Mouse (Mus musculus): Measurements from ENCODE around the gene Ppp4r1.

The Ppp4r1 gene

DNA sequence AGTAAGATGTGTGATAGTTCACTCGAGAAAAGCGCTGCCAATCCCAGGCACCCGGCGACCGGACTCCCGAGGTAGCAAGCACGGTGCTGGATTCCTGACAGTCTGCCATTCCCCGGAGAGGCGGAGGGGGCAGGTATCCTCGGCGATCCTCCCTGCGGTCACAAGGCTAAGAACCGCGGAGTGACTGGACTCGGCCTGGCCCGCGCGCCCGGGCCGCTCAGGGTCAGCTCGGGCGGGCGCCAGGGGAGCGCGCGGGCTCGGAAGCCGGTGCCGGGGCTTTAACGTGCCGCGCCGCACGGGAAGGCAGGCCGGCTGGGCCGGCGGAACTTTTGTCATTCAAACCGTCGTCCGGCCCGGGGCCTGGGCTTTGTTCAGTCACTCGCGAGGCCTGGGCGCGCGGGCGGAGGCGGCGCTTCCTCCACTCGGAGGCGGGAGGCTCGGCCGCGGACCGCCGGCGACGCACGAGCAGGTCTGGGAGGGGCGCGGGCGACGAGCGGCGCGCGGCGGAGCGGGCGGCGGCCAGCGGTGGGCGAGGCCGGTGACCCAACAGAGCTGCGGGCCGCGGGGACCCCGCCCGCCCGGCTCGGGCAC is at the start of gene Ppp4r1:
Gene Ppp4r1, plus strand, starts transcription at position 23 of the 591 bp plus-strand sequence.
- DNase-seq, result peak; percentile 90

DNA sequence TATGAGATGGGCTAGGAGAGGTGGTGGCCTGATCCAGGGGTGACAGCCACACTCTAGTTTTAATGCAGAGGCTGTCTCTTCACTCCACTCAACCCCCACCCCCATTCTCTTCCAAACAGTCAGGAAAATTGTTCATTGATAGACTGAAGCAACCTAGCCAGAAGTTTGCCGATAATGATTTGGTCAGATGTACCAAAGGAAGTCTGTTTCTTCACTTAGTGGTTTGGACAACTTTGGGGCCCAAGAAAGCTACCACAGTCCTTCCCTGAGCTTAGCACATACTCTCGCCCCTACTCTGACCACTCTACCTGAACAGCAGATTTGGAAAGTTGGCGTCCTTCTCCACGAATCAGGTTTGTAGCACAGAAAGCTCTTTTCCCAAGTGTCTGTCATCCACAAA is 49.7 kb upstream of the Ppp4r1 start:
- DNase-seq, result no peak

DNA sequence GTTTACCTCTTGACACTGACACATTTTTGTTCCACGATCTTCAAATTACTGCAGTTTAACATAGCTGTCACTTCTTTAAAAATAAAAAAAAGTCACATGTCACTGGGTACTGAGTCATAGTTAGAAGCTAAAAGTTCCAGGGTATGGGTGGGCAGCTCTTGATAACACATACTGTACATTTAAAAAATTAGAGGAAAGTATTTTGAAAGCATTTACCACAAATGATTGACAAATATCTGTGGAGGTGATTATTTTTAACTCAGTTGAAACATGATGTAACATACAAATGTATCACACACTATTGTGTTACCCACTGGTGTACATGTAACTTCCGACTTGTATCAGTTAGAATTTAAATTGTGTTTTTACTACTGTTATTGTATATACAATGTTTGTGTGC is 47.3 kb upstream of the Ppp4r1 start:
- DNase-seq, result no peak

DNA sequence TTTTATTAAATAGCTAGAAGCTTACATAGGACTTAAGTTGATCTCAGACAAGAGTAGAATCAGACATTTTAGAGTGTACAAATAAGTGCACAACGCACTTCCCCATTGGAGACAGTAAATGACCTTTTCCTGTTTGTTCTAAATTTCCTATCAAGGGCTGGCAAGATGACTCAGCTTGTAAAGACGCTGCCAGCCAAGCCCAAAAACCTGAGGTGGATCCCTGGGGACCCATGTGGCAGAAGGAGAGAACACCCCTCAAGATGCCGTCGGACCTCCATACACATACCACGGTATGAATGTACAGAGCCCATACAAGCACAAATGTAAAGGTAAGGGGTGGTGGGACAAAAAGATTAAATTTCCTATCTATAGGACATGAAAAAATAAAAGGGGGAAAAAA is 45.2 kb upstream of the Ppp4r1 start:
- DNase-seq, result no peak

DNA sequence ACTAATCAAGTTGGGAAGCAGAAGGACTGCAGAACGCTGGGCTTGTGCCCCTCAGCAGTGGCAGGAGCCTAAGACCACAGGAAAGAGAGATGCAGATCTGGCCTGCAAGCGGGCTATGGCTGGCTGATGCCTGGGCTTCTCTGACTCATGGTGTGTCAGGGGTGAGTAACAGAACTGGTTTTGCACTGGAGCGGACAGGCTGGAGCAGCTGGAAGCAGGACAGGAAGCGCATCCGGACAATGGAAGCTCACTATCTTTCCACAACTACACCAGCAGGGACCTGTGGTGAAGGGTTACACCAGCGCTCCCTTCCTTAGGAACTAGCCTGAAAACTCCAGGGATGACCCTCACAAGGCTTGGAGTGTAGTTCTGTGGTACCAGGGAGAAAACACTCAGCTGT is 44.8 kb upstream of the Ppp4r1 start:
- DNase-seq, result peak; percentile 48

DNA sequence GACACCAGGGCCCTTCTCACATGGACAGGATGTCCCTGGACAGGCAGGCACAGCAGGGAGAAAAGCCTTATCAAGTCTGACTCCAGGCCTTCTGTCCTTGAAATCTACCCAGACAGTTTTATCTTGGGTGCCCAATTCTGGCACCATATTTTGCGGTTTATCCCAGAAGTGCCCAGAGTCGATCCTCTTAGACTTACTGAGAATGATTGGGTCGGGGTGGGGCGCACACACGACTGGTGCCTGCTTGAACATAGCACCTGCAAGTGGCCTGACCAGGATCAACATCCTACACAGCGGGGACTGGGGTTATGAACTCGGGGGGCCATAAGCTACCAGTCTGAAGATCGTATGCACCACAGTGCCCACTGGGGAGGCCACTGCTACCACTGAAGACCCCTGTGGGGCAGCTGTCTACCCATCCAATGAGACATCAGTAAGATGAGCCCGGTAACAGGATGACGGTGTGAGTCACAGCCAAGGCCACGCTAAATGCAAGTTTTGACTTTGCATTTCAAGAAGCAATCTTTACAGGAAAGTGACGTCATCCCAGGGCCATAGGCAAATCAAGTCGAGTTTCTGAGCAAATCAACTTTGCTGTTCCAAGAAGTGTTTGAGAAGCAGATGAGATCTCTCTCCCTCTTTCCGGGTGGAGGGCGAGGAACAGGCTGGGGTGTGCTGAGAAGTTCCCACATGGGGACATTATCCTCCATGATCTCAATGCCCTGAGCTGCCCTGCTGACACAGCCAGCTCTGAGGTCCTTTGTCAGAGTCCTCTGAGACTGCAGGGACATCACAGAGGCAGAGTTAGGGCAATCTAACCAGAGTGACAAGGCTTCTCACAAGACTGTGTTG is 42.3 kb upstream of the Ppp4r1 start:
- no peak for DNase-seq

DNA sequence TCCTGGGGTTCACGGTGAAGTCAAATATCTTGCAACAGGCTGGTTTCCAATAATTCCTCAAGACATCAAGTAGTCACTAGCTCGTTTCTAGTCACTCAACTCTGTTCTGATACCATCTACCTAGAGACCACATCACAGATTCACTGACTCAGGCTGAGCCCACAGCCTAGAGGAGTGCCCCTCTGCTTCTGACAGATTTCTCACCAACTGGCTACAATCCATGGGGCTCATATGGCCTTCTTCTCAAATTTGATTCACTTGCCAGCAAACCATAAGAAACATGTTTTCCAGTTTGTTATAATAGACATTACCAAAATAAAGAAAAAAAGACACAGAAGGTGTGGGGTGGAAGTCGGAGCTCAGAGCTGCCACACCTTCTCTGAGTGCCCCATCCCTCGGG is 40.8 kb upstream of the Ppp4r1 start:
- no peak for DNase-seq

DNA sequence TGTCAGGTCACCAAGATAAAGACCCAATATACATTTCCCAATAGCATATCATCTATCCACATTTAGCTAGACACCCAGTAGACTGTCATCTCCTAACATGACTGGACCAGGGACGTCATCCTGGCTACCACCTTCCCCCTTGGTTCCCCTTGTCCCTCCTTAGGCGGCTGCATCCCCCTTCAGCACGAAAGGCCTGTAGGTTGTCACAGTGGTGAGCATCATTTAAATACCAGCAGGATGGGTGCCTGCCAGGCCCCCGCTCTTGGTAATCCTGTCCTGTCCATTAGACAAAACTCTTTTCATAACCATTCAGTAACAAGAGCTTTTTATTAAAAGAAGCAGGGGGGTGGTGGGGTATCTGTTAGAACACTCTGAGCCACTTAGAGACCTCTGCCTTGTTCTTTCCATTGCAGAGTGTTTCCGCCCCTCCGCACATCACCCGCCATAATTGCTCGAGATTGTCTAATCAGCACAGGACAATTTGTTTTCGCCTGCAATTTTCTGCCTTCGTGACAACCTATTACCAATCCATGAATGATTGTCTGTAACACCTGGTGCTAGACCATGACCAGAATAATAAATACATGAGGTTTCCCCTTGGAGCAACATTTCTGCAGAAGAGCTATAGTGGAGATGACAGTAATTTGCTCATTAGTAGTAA is 40.0 kb upstream of the Ppp4r1 start:
- DNase-seq, result no peak

DNA sequence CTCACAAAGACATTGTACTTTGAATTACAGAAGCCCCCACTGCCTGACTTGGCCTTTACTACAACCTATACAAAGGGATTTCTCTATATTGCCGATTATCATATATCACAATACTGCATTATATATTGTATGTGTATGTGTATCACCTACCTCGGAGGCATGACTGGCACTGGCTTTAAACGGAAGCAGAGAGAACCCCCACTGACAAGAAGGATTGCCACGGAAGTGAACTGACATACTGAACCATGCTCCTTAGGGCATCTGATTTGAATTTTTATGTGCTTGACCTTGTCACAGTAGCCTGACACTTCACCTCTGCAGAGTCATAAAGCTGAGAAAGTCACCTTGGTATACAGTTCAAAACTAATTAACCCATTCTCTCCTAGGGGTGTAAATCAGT is 39.4 kb upstream of the Ppp4r1 start:
- DNase-seq, result no peak

DNA sequence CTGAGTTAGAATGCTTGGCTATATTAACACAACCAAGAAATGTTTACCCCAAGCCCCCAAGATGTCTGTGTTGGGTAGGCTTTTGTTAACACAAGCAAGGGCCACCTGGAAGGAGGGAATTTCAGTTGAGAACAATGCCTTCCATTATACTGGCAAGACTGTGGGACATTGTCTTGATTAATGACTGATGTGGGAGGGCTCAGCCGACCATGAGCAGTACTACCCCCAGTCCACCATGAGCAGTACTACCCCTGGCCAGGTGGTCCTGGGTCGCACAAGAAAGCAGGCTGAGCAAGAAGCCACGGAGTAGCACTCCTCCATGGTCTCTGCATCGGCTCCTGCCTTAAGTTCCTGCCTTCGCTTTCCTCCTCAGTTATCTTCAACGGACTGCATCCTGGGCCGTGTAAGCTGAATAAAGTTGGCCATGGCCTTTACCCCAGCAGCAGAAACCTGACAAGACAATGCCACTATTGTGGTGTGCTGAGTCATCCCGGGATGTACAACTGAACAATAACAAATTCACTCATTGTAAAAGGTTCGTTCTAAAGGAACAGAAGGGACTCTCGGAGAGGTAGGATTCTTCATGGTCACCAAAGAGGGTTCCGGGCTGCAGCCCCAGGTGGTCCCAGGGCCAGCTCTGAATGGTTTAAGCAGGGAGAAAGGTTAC is 38.6 kb upstream of the Ppp4r1 start:
- no peak for DNase-seq

DNA sequence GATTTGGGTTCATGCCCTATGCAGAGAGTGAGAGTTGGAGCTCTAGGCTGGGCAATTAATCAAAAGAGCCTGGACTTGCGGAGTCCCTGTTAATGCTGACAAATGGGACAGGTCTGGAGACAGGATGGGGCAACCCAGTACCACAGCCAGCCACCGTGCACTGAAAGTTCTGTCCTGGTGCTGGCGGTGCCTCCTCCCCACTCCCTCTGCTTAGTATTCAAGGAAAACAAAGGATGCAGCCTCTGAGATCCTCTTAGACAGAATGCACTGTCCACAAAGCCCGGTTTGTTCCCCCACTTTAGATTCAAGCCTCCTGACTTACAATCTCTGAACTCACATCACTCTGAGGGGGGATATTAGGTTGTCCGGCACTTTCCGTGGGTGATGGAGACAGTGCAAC is 36.1 kb upstream of the Ppp4r1 start:
- DNase-seq, result no peak

DNA sequence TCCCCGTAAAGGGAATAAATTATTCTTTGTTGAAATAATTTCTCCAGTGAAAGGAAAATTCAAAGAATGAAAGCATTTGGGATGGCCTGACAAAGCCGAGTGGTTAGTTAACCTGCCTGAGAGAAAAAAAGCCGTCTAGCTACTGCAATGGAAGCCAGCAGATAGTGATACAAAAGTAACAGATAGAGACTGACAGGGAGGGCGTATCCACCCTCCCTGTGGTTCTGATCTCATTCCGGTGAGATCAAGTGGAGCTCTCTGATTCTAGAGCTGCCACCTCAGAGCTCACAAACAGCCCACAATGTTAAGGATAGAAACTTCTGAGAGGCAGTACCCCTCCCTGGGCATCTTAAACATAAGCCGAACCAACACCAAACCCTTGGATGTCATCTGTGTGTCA is 33.4 kb upstream of the Ppp4r1 start:
- DNase-seq, result no peak

DNA sequence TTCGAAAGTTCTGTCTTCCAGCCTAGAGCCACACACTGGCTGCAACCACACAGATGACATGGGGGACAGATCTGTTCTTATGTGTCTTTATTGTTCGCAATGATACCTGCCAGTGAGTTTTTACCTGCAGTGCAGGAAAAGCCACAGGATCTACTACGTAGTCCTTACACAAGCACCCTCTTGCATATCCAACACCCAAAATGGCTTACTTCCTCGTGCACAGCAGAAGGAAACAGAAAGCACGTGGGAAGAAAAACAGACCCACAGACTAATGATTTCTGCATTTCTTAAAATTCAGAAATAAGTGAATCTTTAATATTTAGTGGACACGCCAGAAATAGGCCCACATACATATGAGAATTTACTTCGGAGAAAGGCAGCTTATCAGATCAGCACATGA is 32.6 kb upstream of the Ppp4r1 start:
- DNase-seq, result no peak

DNA sequence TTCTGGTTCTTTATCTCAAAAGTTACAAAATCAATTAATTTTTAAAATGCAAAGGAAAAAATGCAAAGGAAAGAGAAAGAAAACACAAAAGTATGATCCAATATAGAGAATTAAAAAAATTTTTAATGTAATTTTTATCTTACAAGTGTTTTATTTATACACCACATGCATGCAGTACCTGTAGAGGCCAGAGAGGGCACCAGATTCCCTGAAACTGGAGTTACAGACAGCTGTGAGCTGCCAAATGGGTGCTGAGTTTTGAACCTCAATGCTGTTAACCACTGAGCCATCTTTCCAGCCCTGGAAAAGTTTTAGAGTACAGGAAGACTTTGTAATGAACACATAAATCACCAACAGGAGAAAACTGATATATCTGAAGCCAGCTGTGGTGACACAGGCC is 32.1 kb upstream of the Ppp4r1 start:
- DNase-seq, result no peak

DNA sequence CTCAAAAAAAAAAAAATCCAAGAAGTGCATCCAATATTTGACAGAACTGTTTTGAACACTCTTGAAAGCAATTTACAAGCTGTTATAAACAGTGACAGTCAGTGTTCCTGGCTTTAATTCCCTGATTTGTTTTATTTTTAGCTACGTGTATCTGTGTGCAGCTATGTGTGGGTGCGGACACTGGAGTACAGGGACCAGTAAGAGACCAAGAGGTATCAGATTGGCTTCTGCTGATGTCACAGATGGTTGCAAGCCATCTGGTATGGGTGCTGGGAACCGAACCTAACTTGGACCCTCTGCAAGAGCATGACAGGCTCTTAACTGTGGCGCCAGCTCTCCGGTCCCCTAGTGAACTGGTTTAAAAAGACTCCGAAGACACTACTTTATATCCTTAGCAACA is 29.2 kb upstream of the Ppp4r1 start:
- DNase-seq, result no peak

DNA sequence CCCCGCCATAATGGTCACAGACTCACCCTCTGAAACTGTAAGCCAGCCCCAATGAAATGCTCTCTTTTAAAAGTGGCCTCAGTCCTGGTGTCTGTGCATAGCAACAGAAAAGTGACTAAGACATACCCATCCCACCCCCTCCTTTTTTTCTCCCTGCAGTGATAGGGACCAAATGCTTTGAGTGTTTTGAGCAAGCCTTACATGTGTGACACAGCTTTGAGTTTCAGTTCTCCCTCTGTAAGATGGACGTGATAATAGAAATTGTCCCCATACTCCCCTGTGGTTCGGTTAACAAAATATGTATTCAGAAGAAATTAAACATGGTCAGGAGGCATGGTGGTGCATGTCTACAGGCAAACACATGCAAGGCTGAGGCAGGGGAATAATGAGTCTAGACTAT is 26.5 kb upstream of the Ppp4r1 start:
- DNase-seq, result no peak

DNA sequence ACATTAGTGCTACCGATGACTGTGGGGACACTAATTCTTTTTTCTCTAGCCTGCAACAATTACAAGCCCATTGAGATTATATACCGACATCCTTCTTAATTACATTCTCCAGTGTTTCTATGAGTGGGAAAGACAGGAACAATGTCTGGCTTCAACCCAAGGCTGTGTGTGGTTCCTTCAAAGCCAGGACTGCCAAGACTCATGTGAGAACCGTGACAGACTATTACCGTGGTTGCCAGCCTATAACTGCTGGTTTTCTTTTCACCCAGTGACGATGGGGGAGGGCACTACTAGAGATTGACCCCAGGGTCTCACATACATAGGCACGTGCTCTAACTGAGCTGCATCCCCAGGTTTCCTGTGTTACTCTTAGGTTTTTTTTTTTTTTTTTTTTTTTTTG is 25.2 kb upstream of the Ppp4r1 start:
- peak; percentile 11 for DNase-seq

DNA sequence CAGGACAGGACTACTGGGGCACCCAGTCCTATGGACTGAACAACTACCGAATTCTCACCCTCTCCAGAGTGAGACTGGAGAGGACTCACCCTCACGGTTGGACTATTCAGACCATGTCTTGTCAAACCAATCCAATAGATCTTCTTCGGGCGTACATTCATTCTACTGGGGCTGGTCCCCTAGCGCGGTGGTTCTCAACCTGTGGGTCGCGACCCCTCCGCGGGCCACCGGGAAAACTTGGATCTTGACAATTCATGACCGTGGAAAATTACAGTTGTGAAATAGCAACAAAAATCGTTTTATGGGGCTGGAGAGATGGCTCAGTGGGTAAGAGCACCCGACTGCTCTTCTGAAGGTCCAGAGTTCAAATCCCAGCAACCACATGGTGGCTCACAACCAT is 19.2 kb upstream of the Ppp4r1 start:
- no peak for DNase-seq

DNA sequence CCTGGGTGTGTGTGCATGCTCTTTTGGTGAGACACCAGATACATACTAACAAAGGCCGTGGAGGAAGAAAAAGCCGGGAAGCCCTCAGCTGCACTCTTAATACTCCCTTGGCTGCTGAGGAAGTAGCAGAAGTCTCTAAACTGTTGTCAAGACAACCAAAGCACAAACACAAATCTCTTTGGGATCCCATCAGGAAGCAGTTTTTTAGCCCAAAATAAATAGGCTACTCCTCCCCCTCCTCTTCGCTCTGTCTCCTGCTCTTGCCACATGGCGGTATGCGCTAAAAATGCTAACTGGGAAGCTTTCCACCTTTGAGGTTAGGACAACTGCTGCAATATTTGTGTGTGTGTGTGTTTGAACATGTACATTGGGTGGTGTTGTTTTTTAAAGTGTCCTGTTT is 13.9 kb upstream of the Ppp4r1 start:
- DNase-seq, result peak; percentile 42

DNA sequence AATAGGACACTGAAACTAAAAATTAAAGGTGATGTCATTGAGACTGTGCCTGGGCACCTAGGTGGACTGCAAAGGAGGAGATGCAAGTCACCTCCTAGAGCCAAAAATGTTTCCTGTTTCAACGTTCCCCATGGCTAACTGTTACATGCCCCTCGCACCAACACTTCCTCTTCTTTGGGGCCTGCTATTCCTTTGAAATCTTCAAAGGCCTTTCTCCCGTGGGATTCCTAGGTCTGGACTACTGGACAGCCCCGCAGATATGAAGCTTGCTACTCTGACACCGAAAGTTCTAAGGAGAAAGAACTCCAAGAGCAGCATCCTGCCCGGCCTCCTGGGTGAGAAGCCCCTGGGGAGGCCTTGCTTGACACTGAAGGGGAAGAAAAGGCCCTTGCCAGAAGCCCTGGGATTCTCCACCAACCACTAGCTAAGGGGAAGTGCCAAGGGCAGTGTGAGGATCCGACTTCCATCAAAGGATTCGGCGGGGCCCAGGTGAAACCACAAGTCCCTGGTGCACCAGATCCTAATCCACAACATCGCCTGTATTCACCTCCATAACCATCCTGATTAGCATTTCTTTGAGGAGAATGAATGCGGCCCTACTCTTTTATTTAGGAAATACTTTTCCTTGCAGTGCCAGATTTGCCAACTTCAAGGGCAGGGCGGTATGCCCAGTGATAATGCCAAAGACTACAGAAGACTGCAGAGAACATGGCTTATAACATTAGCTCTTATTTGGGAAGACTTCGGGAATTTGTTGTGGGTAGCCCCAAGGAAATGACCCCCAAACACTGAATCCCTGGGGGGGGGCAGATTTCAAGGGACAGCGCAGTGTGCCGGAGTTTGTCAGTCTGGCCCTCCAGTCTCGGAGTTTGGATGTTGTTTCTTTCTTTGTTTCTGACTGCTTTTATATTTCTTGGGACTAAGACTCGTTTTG is 11.1 kb upstream of the Ppp4r1 start:
- no peak for DNase-seq

DNA sequence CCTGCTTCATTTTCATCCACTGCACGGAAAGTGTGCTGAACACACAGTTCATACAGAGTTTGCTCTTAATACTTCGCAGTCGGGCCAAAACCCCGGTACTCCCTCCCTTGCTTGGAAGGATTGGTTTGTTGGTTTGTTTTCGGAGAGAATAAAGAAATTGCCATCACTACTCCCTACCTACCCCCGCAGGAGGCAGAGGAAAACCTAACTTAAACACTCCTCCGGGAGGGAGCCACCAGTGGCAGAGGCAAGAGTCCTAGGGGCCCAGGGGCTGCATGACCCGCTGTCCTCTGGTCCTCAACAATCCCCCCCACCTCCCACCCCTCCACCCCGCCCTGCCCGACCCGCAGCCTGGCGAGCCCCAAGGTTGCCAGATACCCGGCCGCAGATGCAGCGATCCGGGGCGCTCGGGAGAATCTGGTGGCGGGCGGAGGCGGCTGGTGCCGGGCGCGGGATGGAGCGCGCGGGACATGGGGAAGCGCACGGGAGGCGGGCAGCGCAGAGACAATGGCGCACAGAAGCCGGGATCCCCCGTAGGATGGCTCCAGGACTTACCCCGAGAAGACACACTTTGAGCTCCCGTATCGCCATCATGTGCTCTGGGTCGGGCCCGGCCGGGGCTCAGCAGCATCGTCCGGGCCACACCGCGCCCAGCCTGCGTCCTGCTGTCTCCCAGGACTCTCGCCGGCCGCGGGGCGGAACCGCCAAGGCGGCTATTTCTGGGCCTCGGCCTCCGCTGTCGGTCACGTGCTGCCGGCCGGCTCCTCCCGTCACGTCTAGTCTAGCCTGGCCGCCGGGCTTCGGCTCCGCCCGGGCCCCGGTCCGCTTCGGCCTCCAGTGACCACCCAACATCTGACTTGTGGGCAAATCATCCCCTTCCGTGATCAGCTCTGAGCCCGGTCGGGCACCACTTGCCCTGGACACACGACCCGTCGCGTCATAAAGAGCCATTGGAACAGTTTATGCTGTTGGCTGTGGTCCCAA is 10.1 kb upstream of the Ppp4r1 start, which contains the start of gene Rab31:
Gene Rab31, minus strand, starts transcription at position 802 of the 984 bp plus-strand sequence.
- DNase-seq, result peak; percentile 92
